Mouse (Mus musculus) embryonic fibroblast, embryonic 13.5 days (primary cell): Measurements from ENCODE around the gene Defb5. TPM values are rescaled to one million over a fixed set of nuclear protein-coding genes. Genes with fewer than 3 reads are reported as not detected.
"Not testable (repeated sequence)": the region's sequence is repeated elsewhere in the genome, so short reads cannot be mapped to it uniquely, and the experiment has no call there.

Experiments
- H3K27ac ChIP-seq: 2 replicates; pipeline ENCODE4 v1.5.1; 2012; ENCODE audit warnings: low read length, control low read depth, inconsistent platforms; ENCODE audit not compliant: insufficient read depth
- H3K4me1 ChIP-seq: 2 replicates; pipeline ENCODE4 v1.6.1; 2011; ENCODE audit warnings: low read length; ENCODE audit not compliant: control insufficient read depth, insufficient read depth
- H3K4me3 ChIP-seq: 2 replicates; pipeline ENCODE4 v1.5.1; 2011; ENCODE audit warnings: mild to moderate bottlenecking, control low read depth, low read length; ENCODE audit not compliant: insufficient read depth
- CTCF ChIP-seq: IDR thresholded peaks from 2 replicates; pipeline ENCODE4 v1.5.1; 2011; ENCODE audit warnings: mild to moderate bottlenecking, control low read depth, low read length, moderate library complexity, borderline replicate concordance; ENCODE audit not compliant: insufficient read depth
- POLR2A ChIP-seq: IDR thresholded peaks from 2 replicates; pipeline ENCODE4 v1.6.1; 2011; ENCODE audit warnings: low read depth, mild to moderate bottlenecking, control low read depth, low read length, moderate library complexity
- polyA plus RNA-seq: library from polyadenylated mRNA; stranded (reverse); fragments of >200 nt; gene quantifications from 2 replicates; pipeline ENCODE4 v1.2.4, GENCODE M21; 2011; ENCODE audit warnings: low read depth; ENCODE audit not compliant: missing spikeins, insufficient read length

Gene Defb5
- not detected in 2 replicates for polyA plus RNA-seq

DNA sequence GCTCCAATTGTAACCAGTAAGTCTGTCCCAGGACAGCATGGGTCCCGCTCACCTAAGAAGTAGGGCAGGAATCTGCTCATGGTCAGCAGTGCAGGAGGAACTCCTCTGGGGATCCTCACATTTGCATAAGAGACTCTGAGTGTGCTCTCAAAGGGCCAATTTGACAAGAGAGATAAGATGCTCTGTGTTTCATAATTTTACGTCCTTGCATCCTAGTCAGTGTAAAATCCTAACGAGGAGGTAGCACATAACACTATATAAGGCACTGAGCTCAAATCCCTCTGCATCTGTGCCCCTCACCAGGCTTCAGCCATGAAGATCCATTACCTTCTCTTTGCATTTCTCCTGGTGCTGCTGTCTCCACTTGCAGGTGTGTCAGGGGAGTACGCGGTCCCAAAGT is at the start of gene Defb5:
TSS of gene Defb5 (plus strand) at position 301 of the 400 bp plus-strand sequence.
- no peak for TF ChIP-seq POLR2A
- TF ChIP-seq CTCF, result no peak
- H3K27ac ChIP-seq, result no peak within 1 kb of the TSS
- H3K4me3 ChIP-seq, result no peak within 1 kb of the TSS
- no peaks in the 10 kb centered on the region for H3K4me1 ChIP-seq

GRCm38 (mm10) chr8:19225161-19225560 is 22.2 kb upstream of the Defb5 start, which contains the start of gene Defb6:
Gene Defb6 (plus strand): TSS chr8:19225478.
- Histone ChIP-seq H3K27ac (no peak within 1 kb of the TSS), H3K4me1 (no peaks in the 10 kb centered on the region), H3K4me3 (no peak within 1 kb of the TSS)
- no peak for TF ChIP-seq CTCF

GRCm38 (mm10) chr8:19238101-19238500 is 9.3 kb upstream of the Defb5 start:
- no peak overlapping the region for H3K27ac ChIP-seq
- TF ChIP-seq CTCF (no peak), POLR2A (no peak)
- H3K4me1 ChIP-seq, result no peaks in the 10 kb centered on the region
- H3K4me3 ChIP-seq, result no peak overlapping the region

GRCm38 (mm10) chr8:19239616-19240015 is 7.8 kb upstream of the Defb5 start, which contains the start of gene Defb46:
Gene Defb46 (plus strand): TSS chr8:19239916.
- no peak for TF ChIP-seq CTCF
- no peak for TF ChIP-seq POLR2A
- no peak within 1 kb of the TSS for H3K27ac ChIP-seq
- H3K4me3 ChIP-seq, result no peak within 1 kb of the TSS

DNA sequence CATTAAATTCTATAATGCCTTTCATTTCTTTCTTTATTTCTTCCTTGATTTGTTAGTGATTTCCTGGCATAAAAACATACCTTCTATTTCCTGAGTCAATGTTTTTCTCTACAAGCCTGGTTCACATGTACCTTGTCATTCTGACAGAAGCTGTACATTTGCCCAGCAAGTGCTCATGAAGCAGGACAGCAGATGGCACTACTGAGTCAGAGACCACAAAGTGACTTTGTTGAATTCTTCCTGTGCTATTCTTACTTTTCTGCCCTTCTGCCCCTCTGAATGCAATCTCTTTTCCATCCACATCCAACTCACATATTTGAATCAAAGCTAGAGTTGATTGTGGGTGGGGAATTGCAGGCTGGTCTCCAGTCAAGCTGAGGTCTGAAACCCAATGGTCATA is 10.8 kb downstream of the Defb5 start:
- no peak for TF ChIP-seq CTCF
- TF ChIP-seq POLR2A, result no peak
- Histone ChIP-seq H3K4me1 (no peaks in the 10 kb centered on the region), H3K4me3 (no peak overlapping the region), H3K27ac (no peak overlapping the region)

More at GRCm38 (mm10) chr8:19239616-19240015, 7.8 kb upstream of the Defb5 start, which contains the start of gene Defb46:
- no peaks in the 10 kb centered on the region for H3K4me1 ChIP-seq

DNA sequence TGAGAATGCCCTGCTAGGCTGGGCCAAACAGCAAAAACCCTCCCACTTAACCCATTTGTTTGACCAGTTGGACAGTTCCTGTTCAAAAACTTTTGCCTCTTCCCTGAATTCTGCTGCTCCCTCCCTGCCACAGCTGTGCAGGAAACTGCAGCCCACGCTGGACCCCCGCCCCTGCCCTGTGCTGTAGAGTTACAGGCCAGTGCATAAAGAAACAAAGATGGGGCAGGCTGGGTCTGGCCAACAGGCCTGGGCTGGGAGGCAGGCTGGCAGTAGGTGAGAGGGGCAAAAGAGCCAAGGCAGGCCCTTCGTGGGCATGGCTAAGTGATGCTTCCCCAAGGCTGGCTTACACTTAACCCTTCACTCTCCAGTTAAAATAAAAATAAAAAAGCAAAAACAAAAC is 12.3 kb downstream of the Defb5 start:
- no peak for TF ChIP-seq POLR2A
- TF ChIP-seq CTCF, result no peak
- no peak overlapping the region for H3K27ac ChIP-seq
- H3K4me1 ChIP-seq, result no peaks in the 10 kb centered on the region
- H3K4me3 ChIP-seq, result no peak overlapping the region

DNA sequence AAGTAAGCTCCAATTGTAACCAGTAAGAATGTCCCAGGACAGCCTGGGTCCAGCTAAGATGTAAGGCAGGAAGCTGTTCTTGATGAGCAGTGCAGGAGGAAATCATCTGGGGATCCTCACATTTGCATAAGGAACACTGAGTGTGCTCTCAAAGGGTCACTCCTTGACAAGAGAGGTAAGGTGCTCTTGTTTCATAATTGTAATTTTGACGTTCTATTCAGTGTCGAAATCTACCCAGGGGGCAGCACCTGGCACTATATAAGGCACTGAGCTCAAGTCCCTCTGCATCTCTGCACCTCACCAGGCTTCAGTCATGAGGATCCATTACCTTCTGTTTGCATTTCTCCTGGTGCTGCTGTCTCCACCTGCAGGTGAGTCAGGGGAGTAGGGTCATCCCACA is 45.7 kb downstream of the Defb5 start, which contains the start of gene Defb3:
TSS of gene Defb3 (plus strand) at position 301 of the 400 bp plus-strand sequence.
- not testable (repeated sequence) for H3K27ac ChIP-seq, H3K4me1 ChIP-seq, H3K4me3 ChIP-seq

DNA sequence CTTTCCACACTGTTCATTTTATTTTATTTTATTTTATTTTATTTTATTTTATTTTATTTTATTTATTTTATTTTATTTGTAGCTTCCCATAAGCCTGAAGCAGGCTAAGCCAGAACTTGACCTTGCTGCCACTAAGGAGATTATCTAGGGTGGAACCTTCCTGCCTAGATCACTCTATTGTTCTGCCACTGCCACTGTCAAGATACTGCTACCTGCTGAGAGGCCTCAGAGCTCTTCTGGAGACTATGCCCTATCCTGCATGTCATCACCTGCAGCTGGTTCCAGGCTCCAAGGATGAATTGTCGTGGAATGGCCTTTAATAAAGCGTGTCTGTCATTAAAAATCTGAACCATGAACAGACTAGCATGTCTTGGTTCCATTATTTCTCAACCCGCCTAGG is 51.0 kb downstream of the Defb5 start:
- H3K4me3 ChIP-seq, H3K4me1 ChIP-seq, H3K27ac ChIP-seq: not testable (repeated sequence)

Other genes starting within 250 kb of the Defb5 start
- gene Defb38, start 221.0 kb upstream of the Defb5 start, polyA plus RNA-seq, result not detected in 2 replicates
- gene Defb39, start 182.8 kb upstream of the Defb5 start, polyA plus RNA-seq, result not detected in 2 replicates
- gene Defb12, start 132.7 kb upstream of the Defb5 start, polyA plus RNA-seq, result not detected in 2 replicates
- not detected in 2 replicates for gene Defb34, start 123.8 kb upstream of the Defb5 start, polyA plus RNA-seq
- not detected in 2 replicates for gene Gm45826, start 106.8 kb upstream of the Defb5 start, polyA plus RNA-seq
- gene Defb14, start 53.2 kb upstream of the Defb5 start, polyA plus RNA-seq, result not detected in 2 replicates
- not detected in 2 replicates for gene Defb4, start 48.9 kb upstream of the Defb5 start, polyA plus RNA-seq
- gene Defb6, start 22.1 kb upstream of the Defb5 start, polyA plus RNA-seq, result not detected in 2 replicates
- gene Defb46, start 7.7 kb upstream of the Defb5 start, polyA plus RNA-seq, result not detected in 2 replicates
- not detected in 2 replicates for gene Defb3, start 45.8 kb downstream of the Defb5 start, polyA plus RNA-seq
- not detected in 2 replicates for gene Defb8, start 200.0 kb downstream of the Defb5 start, polyA plus RNA-seq
- gene Defb7, start 247.5 kb downstream of the Defb5 start, polyA plus RNA-seq, result not detected in 2 replicates